Mouse (Mus musculus) heart, embryonic 10.5 days (tissue): ENCODE measurements at regions not wholly inside any gene's neighbourhood (a gene's known extent, or its start where the extent isn't known, plus 50 kb on each side); places are given as distances from the start of the nearest gene placed in this dataset.

ENCODE experiments used
- DNase-seq: peaks from one replicate; pipeline ENCODE4 v3.0.0-alpha.2; 2017; ENCODE audit warnings: low spot score
- H3K27ac ChIP-seq: fragments of 300-500 bp; sonication (generic); 2 replicates; pipeline ENCODE4 v1.5.1; 2016; ENCODE audit warnings: mild to moderate bottlenecking
- H3K27me3 ChIP-seq: fragments of 300-500 bp; sonication (generic); 2 replicates; pipeline ENCODE4 v1.6.1; 2016; ENCODE audit warnings: mild to moderate bottlenecking; ENCODE audit not compliant: poor library complexity, insufficient read depth, severe bottlenecking
- H3K36me3 ChIP-seq: fragments of 300-500 bp; sonication (generic); 2 replicates; pipeline ENCODE4 v1.6.1; 2016; ENCODE audit warnings: mild to moderate bottlenecking, moderate library complexity
- H3K4me1 ChIP-seq: fragments of 300-500 bp; sonication (generic); 2 replicates; pipeline ENCODE4 v1.6.1; 2016; ENCODE audit warnings: mild to moderate bottlenecking
- H3K4me3 ChIP-seq: fragments of 300-500 bp; sonication (generic); 2 replicates; pipeline ENCODE4 v1.5.1; 2016; ENCODE audit warnings: mild to moderate bottlenecking, moderate library complexity
- H3K9me3 ChIP-seq: fragments of 300-500 bp; sonication (generic); 2 replicates; pipeline ENCODE4 v1.6.1; 2016; ENCODE audit warnings: mild to moderate bottlenecking, moderate library complexity
- WGBS: fragments of 180-500 bp; shearing (Covaris S2); methylation state at CpG from one replicate; pipeline ENCODE4 v1.1.7; 2016; 5-methylcytosine and 5-hydroxymethylcytosine counted together

GRCm38 (mm10) chr1:153997201-153998181 lies 97.5 kb upstream of the Teddm2 start:
- Histone ChIP-seq H3K27ac (no peak overlapping the region), H3K9me3 (no peaks in the 10 kb centered on the region), H3K36me3 (no peaks in the 10 kb centered on the region), H3K4me3 (no peak overlapping the region), H3K27me3 (no peaks in the 10 kb centered on the region), H3K4me1 (no peaks in the 10 kb centered on the region; the same call in 1 of the 2 replicates)
- 81% methylated on average over 15 of the region's 15 CpGs for WGBS
- DNase-seq, result no peak

DNA sequence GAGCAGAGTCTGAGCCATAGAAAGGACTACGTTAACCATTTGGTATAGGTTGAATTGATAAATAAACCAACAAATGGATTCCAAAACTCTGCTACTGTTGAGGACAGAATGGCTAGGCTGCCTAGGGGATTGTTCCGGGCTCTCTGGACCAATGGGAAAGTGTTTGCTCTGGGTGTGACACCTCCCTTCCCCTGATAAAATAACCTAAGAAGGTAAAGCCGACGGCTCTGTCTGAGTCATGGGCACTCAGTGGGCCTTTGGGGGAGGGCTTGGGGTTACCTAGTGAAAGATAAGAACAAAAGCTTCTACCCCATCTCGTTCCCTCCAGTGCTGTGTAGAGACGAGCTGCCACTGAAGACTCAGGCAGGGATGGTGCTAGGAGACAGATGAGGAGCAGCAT lies 99.7 kb upstream of the Teddm2 start:
- DNase-seq, result no peak
- Histone ChIP-seq H3K4me3 (no peak overlapping the region), H3K9me3 (no peaks in the 10 kb centered on the region), H3K27me3 (no peaks in the 10 kb centered on the region), H3K27ac (no peak overlapping the region), H3K4me1 (no peaks in the 10 kb centered on the region), H3K36me3 (no peaks in the 10 kb centered on the region)
- 45% methylated on average over 6 of the region's 6 CpGs for WGBS

DNA sequence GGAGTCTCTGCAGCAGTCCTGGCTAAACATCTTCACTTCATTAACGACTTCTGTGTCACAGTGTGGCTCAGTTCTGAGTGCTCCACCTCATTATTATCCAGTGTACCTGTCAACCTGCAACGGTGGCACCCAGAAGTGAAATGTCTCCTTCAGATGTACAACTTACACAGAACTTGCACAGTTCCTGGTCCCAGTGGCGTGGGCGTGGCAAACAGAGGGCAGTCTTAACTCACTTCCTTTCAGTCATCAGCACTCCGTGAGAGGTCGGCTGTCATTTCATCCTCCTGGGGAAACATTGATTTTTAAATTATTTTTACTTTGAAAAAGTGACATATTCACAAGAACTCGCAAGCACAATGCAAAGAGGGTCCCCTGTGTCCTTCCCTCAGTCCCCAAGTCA lies 103.6 kb upstream of the Teddm2 start:
- no peaks in the 10 kb centered on the region for H3K36me3 ChIP-seq
- no peak overlapping the region for H3K4me3 ChIP-seq
- WGBS, result 80% methylated on average over 7 of the region's 7 CpGs
- no peaks in the 10 kb centered on the region for H3K27me3 ChIP-seq
- peaks cover 5% of the 10 kb centered on the region; the same call in 1 of the 2 replicates for H3K4me1 ChIP-seq
- H3K9me3 ChIP-seq, result no peaks in the 10 kb centered on the region
- no peak for DNase-seq
- H3K27ac ChIP-seq, result no peak overlapping the region

GRCm38 (mm10) chr1:154004647-154005046 lies 104.6 kb upstream of the Teddm2 start:
- Histone ChIP-seq H3K4me3 (no peak overlapping the region), H3K9me3 (no peaks in the 10 kb centered on the region), H3K27me3 (no peaks in the 10 kb centered on the region), H3K27ac (no peak overlapping the region), H3K4me1 (peaks cover 8% of the 10 kb centered on the region; the same call in 1 of the 2 replicates), H3K36me3 (no peaks in the 10 kb centered on the region)
- DNase-seq, result no peak
- 81% methylated on average over 4 of the region's 4 CpGs for WGBS

- no peaks in the 10 kb centered on the region for H3K27me3 ChIP-seq
- no peak overlapping the region for H3K4me3 ChIP-seq
- H3K9me3 ChIP-seq, result no peaks in the 10 kb centered on the region
- peaks cover 8% of the 10 kb centered on the region; the same call in 1 of the 2 replicates for H3K4me1 ChIP-seq
- no peak for DNase-seq
- H3K36me3 ChIP-seq, result no peaks in the 10 kb centered on the region
- 83% methylated on average over 13 of the region's 13 CpGs for WGBS
- no peak overlapping the region for H3K27ac ChIP-seq
Observed at GRCm38 (mm10) chr1:154006055-154006454, 106.0 kb upstream of the Teddm2 start.

- H3K4me1 ChIP-seq, result peaks cover 8% of the 10 kb centered on the region; the same call in 1 of the 2 replicates
- no peaks in the 10 kb centered on the region for H3K36me3 ChIP-seq
- no peak overlapping the region for H3K4me3 ChIP-seq
- no peak for DNase-seq
- WGBS, result 84% methylated on average over 3 of the region's 3 CpGs
- no peaks in the 10 kb centered on the region for H3K27me3 ChIP-seq
- no peaks in the 10 kb centered on the region for H3K9me3 ChIP-seq
- no peak overlapping the region for H3K27ac ChIP-seq
Observed at GRCm38 (mm10) chr1:154007440-154007839, 107.4 kb upstream of the Teddm2 start.

DNA sequence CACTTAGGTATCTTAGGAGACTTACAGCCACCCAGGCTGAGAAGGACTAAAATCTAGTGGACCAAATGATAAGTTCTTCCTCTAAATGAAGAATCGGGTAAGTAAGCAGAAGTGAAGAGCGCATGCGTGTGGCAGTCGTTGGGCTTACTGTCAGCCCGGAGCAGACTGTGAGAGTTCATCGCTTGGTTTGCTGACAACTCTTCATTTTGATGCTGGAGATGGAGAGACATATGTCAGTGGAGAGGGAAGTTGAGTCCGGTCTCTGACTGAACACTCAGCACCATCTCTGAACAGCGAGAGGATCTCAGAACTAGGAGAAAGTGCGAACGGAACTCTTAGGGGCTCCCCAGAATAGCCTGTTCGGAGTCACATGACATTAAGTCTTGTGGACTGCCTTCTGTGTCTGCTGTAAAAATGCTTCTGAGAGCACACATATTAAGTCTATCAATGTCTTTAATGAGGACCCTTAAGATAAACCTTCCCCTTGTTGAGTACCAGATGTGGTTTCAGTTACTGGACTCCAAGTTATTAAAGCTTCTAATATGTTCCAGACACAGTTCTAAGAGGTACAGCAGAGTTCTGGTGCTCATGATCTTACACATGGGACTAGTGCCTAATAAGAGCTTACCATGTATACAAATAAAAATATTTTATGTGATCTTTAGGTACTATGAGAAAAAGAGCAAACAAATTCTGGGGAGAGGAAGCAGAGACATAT lies 108.7 kb upstream of the Teddm2 start:
- Histone ChIP-seq H3K4me3 (no peak overlapping the region), H3K4me1 (peaks cover 8% of the 10 kb centered on the region; the same call in 1 of the 2 replicates), H3K9me3 (no peaks in the 10 kb centered on the region), H3K27me3 (no peaks in the 10 kb centered on the region), H3K27ac (no peak overlapping the region), H3K36me3 (no peaks in the 10 kb centered on the region)
- WGBS, result 80% methylated on average over 11 of the region's 11 CpGs
- no peak for DNase-seq

DNA sequence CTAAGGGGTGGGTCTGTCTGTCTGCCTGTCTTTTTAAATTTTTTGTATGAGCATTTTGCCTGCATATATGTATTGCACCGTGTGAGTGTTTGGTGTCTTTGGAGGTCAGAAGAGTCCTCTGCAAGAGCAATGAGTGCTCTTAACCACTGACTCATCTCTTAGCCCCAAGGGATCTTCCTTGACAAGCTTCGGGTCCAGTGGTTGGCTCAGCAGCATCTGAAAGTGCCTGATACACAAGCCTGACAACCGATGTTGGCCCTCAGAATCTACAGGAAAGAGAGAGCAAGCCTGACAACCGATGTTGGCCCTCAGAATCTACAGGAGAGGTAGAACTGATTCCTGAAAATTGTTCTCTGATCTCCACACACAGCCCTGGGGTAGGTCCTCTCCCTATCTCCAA lies 110.7 kb upstream of the Teddm2 start:
- no peak overlapping the region for H3K4me3 ChIP-seq
- 84% methylated on average over 4 of the region's 4 CpGs for WGBS

DNA sequence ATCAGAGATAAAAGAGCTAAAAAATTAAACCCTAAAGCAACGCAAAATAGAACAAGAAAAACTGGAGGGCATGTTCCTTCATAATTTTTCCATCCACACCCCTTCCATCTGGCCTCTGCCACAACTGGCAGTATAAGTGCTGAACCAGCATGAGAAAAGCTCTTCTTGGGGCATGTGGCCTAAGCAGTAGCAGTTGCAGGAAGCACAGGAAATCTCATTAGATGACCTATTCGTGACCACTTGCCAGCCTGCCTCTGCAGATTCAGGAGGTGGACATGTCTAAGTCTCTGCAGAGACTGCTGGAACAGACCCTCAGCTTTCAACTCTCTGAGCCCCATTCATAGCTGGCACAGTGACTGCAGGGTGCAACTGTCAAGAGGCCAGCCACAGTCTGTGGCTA lies 116.5 kb upstream of the Teddm2 start:
- no peaks in the 10 kb centered on the region for H3K36me3 ChIP-seq
- no peak overlapping the region for H3K27ac ChIP-seq
- WGBS, result 56% methylated on average over 2 of the region's 2 CpGs
- no peak overlapping the region for H3K4me3 ChIP-seq
- no peaks in the 10 kb centered on the region for H3K27me3 ChIP-seq
- H3K9me3 ChIP-seq, result no peaks in the 10 kb centered on the region
- DNase-seq, result no peak
- H3K4me1 ChIP-seq, result no peaks in the 10 kb centered on the region

More for the DNA sequence above, 110.7 kb upstream of the Teddm2 start:
- Histone ChIP-seq H3K27ac (no peak overlapping the region), H3K9me3 (no peaks in the 10 kb centered on the region), H3K27me3 (no peaks in the 10 kb centered on the region), H3K4me1 (peaks cover 8% of the 10 kb centered on the region; the same call in 1 of the 2 replicates), H3K36me3 (no peaks in the 10 kb centered on the region)
- DNase-seq, result no peak

DNA sequence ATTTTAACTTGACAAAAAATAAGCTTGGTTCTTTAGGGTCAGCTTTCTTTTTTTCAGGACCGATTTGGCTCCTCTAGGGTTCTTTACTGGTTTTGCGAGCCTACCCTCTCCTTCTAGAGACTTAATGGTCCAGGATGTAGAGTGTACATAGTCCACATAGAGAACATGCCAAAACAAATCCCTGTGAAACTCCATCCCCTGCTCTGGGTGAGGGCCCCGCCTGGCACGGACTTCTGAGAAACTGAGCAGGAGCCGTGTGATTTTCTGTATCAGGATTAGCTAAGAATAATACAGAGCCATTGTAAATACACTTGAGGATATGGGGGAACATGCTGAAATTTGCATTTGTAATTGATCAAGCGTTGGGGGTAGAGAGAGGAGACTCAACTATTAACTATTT lies 118.2 kb upstream of the Teddm2 start:
- Histone ChIP-seq H3K4me1 (no peaks in the 10 kb centered on the region), H3K27ac (no peak overlapping the region), H3K36me3 (no peaks in the 10 kb centered on the region), H3K9me3 (no peaks in the 10 kb centered on the region), H3K4me3 (no peak overlapping the region), H3K27me3 (no peaks in the 10 kb centered on the region)
- 83% methylated on average over 6 of the region's 6 CpGs for WGBS
- DNase-seq, result no peak

- no peak overlapping the region for H3K4me3 ChIP-seq
- H3K27me3 ChIP-seq, result no peaks in the 10 kb centered on the region
- H3K4me1 ChIP-seq, result no peaks in the 10 kb centered on the region
- no peaks in the 10 kb centered on the region for H3K36me3 ChIP-seq
- H3K27ac ChIP-seq, result no peak overlapping the region
- H3K9me3 ChIP-seq, result no peaks in the 10 kb centered on the region
- no peak for DNase-seq
- WGBS, result 75% methylated on average over 3 of the region's 3 CpGs
Observed at GRCm38 (mm10) chr1:154024301-154024700, 124.3 kb upstream of the Teddm2 start.

DNA sequence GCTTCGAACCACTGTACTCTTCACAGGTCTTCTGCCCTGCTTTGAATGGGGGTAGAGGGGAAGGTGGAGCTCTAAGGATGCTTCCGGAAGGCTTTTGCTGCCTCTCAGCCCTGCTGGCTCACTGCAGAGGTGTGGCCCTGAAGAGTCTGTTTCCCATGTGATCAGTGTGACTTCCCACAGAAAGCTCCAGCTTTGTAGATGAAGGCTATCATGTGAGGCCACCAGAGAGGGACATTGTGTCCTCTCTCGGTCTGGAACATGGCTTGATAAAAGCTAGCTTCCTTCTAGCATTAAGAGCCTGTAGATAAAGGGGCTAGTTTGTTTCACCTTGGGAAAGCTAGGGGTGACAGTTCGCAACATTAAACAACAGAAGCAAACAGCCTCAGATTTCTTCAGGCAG lies 127.3 kb upstream of the Teddm2 start:
- no peak for DNase-seq
- Histone ChIP-seq H3K27ac (no peak overlapping the region), H3K27me3 (no peaks in the 10 kb centered on the region), H3K36me3 (no peaks in the 10 kb centered on the region), H3K9me3 (no peaks in the 10 kb centered on the region), H3K4me3 (no peak overlapping the region), H3K4me1 (no peaks in the 10 kb centered on the region)
- 66% methylated on average over 4 of the region's 4 CpGs for WGBS

- Histone ChIP-seq H3K4me1 (peaks cover 14% of the 10 kb centered on the region), H3K9me3 (no peaks in the 10 kb centered on the region), H3K4me3 (no peak overlapping the region), H3K27me3 (no peaks in the 10 kb centered on the region), H3K27ac (no peak overlapping the region), H3K36me3 (no peaks in the 10 kb centered on the region)
- WGBS, result 66% methylated on average over 3 of the region's 3 CpGs
- no peak for DNase-seq
Observed at GRCm38 (mm10) chr1:154029826-154030225, 129.8 kb upstream of the Teddm2 start.
